Mouse (Mus musculus): ENCODE measurements around the gene Prss53. TPM values are rescaled to one million over a fixed set of nuclear protein-coding genes. Genes with fewer than 3 reads are reported as not detected.
A peak's percentile ranks its signal among the peaks of the same experiment; 100 is the strongest.

Gene Prss53
- total RNA-seq (2021) = 1 to 10 TPM in 1 of 2 experiments, under 1 TPM in 1; 0.76 to 1.2 TPM
- 3.8 TPM in 2 replicates for polyA plus RNA-seq (2012; rRNA removed)
- long read RNA-seq = 0 reads

DNA sequence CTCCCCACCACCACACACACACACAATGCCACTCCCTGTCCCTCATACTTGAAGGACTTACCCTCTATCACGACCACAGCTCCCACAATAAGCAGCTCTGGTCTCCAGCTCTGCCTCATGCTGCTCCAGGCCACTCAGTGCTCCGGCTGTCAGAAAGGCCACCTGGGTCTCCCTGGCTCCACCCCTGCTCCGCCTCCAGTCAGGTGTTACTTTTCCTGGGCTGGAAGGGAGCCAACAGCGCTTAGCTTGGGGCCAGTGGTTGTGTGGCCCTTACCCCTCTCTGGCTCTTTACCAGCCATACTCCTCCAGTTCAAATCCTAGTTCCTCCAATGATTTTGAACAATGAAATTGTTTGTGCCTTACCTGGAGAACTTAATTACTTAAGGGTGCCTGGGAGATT lies at the start of gene Prss53:
TSS of gene Prss53 (minus strand) at position 173 of the 400 bp plus-strand sequence.
- Histone ChIP-seq H3K27ac (no peak within 1 kb of the TSS), H3K4me1 (ENCODE audit: control insufficient read depth, insufficient read depth, low read length) (no peaks in the 10 kb centered on the region; the same call in none of the 2 replicates), H3K36me3 (ENCODE audit: control insufficient read depth, insufficient read depth, low read length) (no peaks in the 10 kb centered on the region), H3K9ac (ENCODE audit: low read depth, low read length) (no peak within 1 kb of the TSS), H3K4me3 (no peak within 1 kb of the TSS), H3K27me3 (ENCODE audit: control insufficient read depth, insufficient read depth, low read length) (no peaks in the 10 kb centered on the region), H3K79me2 (replicated peaks; ENCODE audit: control insufficient read depth, insufficient read depth, low read length) (no peaks in the 10 kb centered on the region)
- intact Hi-C loops (cut with DNase I) = no loop called here
- no peak for DNase-seq
- 59% methylated on average over 4 of the region's 4 CpGs for WGBS
- no peak for TF ChIP-seq EP300 (IDR thresholded peaks at IDR 0.05; ENCODE audit: insufficient read depth, low read depth, low read length)
- no peak for TF ChIP-seq POLR2A (IDR thresholded peaks at IDR 0.05; ENCODE audit: insufficient read depth, low read depth, low read length)
- TF ChIP-seq CTCF (IDR thresholded peaks at IDR 0.05) = no peak

DNA sequence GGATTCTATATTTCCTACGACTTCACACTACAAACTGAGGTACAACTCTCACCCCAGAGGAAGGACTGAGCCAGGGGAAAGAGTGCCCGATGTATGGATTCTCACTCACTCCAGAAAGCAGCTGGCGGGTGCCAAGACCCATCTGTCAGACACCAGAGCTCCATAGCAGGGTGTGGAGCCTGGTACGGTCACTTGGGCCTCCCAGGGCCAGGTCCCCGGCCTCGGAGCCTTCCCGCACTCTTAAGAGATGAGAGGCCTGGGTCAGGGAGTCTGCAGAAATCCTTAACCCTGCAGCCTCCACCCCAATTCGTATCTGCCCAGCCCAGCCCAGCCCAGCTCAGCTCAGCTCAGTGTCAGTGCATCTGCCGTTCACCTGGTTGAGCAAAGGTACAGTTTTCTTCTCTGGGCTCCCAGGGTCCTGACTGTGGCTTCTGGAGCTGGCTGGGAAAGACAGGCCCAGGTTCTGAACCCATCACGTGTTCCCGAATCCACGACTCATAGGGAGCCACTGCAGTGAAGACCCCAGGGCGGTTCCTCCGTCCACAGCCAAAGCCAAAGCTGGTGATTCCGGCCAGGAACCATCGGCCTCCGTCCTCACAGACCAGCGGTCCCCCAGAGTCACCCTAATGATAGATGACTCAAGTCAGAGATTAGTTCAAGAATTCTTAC lies 45.6 kb upstream of the Prss53 start:
- DNase-seq = no peak
- WGBS = 59% methylated on average over 18 of the region's 18 CpGs
- intact Hi-C loops (cut with DNase I) = no loop called here
- Histone ChIP-seq H3K27me3 (ENCODE audit: control insufficient read depth, insufficient read depth, low read length) (no peaks in the 10 kb centered on the region), H3K9ac (ENCODE audit: low read depth, low read length) (peak overlapping the region; percentile 92), H3K27ac (peak overlapping the region; percentile 71; the same call in 1 of the 2 replicates), H3K36me3 (ENCODE audit: control insufficient read depth, insufficient read depth, low read length) (no peaks in the 10 kb centered on the region), H3K4me1 (ENCODE audit: control insufficient read depth, insufficient read depth, low read length) (no peaks in the 10 kb centered on the region; the same call in 1 of the 2 replicates), H3K4me3 (peak overlapping the region; percentile 85), H3K79me2 (replicated peaks; ENCODE audit: control insufficient read depth, insufficient read depth, low read length) (no peaks in the 10 kb centered on the region)
- TF ChIP-seq EP300 (IDR thresholded peaks at IDR 0.05; ENCODE audit: insufficient read depth, low read depth, low read length) (no peak), POLR2A (IDR thresholded peaks at IDR 0.05; ENCODE audit: insufficient read depth, low read depth, low read length) (no peak), CTCF (IDR thresholded peaks at IDR 0.05) (no peak)

DNA sequence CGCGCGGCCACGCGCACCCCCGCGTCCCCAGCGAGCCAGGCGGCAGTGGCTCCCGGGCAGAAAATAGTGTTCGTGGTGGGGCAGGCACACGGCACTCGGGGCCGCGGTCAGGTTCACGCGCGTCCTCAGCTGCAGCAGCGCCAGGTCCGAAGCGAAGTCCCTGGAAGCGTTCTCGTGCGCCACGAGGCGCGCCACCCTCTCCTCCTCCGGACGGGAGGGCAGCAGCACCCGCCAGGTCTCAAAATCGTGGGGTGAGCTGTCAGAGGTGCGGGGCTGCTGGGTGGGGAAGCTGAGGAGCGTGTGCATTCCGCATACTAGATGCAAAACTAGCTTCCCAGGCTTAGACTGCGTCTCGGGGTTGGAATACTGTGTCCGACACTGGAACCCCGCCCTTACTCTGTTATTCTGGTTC lies 45.0 kb upstream of the Prss53 start:
- H3K27me3 ChIP-seq (ENCODE audit: control insufficient read depth, insufficient read depth, low read length) = no peaks in the 10 kb centered on the region
- DNase-seq = no peak
- H3K27ac ChIP-seq = peak overlapping the region; percentile 71
- no peaks in the 10 kb centered on the region for H3K79me2 ChIP-seq (replicated peaks; ENCODE audit: control insufficient read depth, insufficient read depth, low read length)
- peak overlapping the region; percentile 85 for H3K4me3 ChIP-seq
- peak overlapping the region; percentile 92 for H3K9ac ChIP-seq (ENCODE audit: low read depth, low read length)
- intact Hi-C loops (cut with DNase I) = loop anchor here (1.0 to 2.0 kb wide), 2 partner anchors 31 to 135 kb away; partner anchors contain the start of gene Hsd3b7
- H3K4me1 ChIP-seq (ENCODE audit: control insufficient read depth, insufficient read depth, low read length) = no peaks in the 10 kb centered on the region; the same call in 1 of the 2 replicates
- H3K36me3 ChIP-seq (ENCODE audit: control insufficient read depth, insufficient read depth, low read length) = no peaks in the 10 kb centered on the region
- TF ChIP-seq POLR2A (IDR thresholded peaks at IDR 0.05; ENCODE audit: insufficient read depth, low read depth, low read length) = no peak
- under 1% methylated on average over 38 of the region's 38 CpGs for WGBS

DNA sequence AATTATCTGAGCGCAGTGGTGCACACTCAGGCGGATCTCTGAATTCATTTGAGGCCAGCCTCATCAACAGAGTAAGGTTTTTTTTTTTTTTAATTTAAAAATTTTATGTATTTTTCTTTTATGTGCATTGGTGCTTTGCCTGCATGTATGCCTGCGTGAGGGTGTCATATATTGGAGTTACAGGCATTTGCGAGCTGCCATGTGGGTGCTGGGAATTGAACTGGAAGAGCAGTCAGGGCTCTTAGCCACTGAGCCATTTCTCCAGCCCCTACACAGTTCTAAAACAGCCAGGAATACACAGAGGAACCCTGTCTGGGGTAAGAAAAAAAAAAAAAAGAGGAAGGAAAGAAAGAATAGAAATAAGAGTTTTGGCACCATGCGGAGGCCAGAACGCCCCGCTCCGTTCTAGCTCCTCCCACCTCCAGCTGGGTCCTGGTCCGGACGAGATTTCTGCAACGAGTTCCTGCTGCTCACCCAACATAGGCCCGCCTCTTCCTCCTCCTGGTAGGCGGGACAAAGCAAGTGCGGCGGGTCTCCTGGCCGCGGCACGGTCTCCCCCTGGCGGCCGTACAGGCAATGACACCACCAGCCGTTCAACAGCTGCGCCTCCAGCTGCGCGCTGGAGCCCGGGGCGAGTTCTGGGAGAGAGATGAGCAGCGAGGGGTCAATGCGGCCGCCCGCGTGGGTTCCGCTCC lies 44.4 kb upstream of the Prss53 start:
- Histone ChIP-seq H3K9ac (ENCODE audit: low read depth, low read length) (peak overlapping the region; percentile 92), H3K4me3 (peak overlapping the region; percentile 85), H3K4me1 (ENCODE audit: control insufficient read depth, insufficient read depth, low read length) (no peaks in the 10 kb centered on the region; the same call in 1 of the 2 replicates), H3K27me3 (ENCODE audit: control insufficient read depth, insufficient read depth, low read length) (no peaks in the 10 kb centered on the region), H3K36me3 (ENCODE audit: control insufficient read depth, insufficient read depth, low read length) (no peaks in the 10 kb centered on the region), H3K79me2 (replicated peaks; ENCODE audit: control insufficient read depth, insufficient read depth, low read length) (no peaks in the 10 kb centered on the region), H3K27ac (peak overlapping the region; percentile 77)
- intact Hi-C loops (cut with DNase I) = loop anchor here (1.0 to 2.0 kb wide), 2 partner anchors 31 to 134 kb away; partner anchors contain the start of gene Hsd3b7
- WGBS = 6% methylated on average over 32 of the region's 32 CpGs
- DNase-seq = peak; percentile 97
- TF ChIP-seq POLR2A (IDR thresholded peaks at IDR 0.05; ENCODE audit: insufficient read depth, low read depth, low read length) (peak; percentile 85), CTCF (IDR thresholded peaks at IDR 0.05) (no peak; the same call in 1 of the 2 replicates)

DNA sequence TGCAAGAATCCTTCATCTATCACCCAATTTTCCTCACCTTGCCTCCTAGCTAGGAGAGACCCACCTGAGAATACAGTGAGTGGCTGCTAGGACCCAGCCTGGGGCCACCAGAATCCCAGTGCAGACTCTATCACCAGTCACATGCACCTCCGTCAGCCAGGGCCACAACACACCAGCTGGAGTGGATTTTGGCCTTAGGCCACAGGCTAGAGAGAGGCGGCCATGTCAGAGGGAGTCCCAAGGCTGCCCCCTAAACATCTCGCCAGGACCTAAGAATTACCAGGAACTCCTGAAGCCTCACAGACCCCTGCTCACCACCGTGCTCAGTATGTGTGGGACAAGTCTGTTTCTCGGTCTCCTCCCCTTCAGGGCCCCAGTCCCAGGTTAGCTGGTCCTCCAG lies 43.3 kb upstream of the Prss53 start:
- Histone ChIP-seq H3K9ac (ENCODE audit: low read depth, low read length) (no peak overlapping the region), H3K79me2 (replicated peaks; ENCODE audit: control insufficient read depth, insufficient read depth, low read length) (no peaks in the 10 kb centered on the region), H3K4me1 (ENCODE audit: control insufficient read depth, insufficient read depth, low read length) (no peaks in the 10 kb centered on the region; the same call in 1 of the 2 replicates), H3K27ac (no peak overlapping the region), H3K27me3 (ENCODE audit: control insufficient read depth, insufficient read depth, low read length) (no peaks in the 10 kb centered on the region), H3K36me3 (ENCODE audit: control insufficient read depth, insufficient read depth, low read length) (no peaks in the 10 kb centered on the region), H3K4me3 (no peak overlapping the region)
- 84% methylated on average over 5 of the region's 5 CpGs for WGBS
- no peak for DNase-seq
- TF ChIP-seq POLR2A (IDR thresholded peaks at IDR 0.05; ENCODE audit: insufficient read depth, low read depth, low read length) (no peak), EP300 (IDR thresholded peaks at IDR 0.05; ENCODE audit: insufficient read depth, low read depth, low read length) (no peak), CTCF (IDR thresholded peaks at IDR 0.05) (no peak)
- intact Hi-C loops (cut with DNase I) = loop anchor here (2.0 kb wide), 1 partner anchor 133 kb away; the partner anchor contains the start of gene Hsd3b7

Data from heart, adult 2 months (tissue).